Mouse (Mus musculus): ENCODE results near the gene Myo1e.

Gene Myo1e

GRCm38 (mm10) chr9:70223142-70223541 is 16.0 kb downstream of the Myo1e start:
- DNase-seq = no peak

GRCm38 (mm10) chr9:70224046-70224445 is 16.9 kb downstream of the Myo1e start:
- DNase-seq = no peak

DNA sequence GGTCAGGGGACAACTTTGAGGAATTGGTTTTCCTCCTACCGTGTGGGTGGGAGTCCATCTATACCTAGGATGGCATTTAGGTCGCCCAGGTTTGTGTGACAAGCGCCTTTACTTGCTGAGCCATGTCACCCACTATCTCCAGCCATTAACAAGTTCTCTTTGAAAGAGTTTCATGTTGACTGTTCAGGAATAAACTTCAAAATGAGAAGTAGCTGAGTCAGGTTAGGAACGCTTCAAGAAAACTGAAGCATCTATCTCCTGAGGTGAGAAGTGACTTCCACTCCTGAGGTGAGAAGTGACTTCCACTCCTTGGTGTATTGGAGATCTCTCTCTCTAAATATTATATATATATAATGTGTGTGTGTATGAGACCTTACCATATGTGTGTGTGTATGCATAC is 19.2 kb downstream of the Myo1e start:
- no peak for DNase-seq

DNA sequence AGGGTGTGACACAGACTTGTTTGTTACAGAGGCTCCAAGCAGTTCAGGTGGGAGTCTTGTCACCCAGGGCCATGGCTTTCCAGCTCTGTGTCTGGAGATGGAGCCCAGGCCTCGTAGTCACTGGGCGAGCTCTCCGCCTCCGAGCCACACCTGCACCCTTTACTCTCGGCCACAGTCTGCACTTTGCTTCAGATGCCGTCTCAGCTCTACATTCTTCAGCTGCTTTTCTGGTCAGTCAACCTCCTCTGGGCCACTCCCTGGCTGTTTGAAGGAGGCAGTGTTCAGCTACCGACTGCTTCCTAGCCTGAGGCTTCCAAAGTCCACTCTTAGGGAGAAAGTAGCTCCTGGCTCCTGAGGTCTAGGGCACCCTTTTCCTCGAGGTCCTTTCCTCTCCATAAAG is 22.7 kb downstream of the Myo1e start:
- DNase-seq = no peak

DNA sequence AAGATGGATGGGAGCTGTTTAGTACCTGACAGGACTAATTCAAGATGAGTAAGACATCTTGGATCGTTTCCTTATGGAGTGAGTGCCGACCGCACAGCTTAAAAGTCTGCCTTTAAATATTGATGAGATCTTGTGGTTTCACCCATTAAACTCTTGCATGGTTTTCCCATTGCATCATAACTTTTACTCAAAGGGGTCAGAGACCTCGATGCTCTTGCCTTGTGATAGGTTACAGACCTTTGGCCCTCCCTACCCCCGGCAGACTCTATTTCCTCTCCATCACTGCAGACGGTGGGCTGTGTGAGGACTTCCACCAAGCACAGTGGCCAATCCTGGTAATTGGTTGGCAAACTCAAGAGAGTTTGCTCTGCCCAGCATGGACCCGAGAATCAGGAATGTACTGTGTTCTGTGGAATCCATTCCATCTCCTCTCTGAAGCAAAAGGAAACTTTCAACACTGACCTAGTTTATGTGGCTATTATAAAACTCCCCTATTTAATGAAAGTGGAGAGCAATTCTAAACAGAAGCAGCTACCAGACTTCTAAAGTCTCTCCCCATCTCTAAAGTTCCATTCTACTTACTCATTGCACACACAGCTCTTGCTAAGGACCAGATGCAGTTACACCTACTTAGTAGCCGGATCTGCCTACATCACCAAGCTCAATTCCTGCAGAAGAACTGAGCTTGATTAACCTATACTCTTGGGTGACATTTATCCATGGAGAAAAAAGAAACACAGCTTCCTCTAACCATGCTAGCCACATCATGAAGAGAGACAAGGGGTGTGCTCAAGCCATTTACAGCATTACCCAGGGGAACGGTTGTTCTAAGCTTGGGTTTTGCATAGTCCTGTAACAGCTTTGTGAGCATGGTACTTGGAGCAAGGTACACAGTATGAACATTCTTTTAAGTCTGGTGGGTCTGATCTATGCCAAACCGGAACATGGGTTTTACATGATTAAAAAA is 25.2 kb downstream of the Myo1e start:
- DNase-seq = no peak

DNA sequence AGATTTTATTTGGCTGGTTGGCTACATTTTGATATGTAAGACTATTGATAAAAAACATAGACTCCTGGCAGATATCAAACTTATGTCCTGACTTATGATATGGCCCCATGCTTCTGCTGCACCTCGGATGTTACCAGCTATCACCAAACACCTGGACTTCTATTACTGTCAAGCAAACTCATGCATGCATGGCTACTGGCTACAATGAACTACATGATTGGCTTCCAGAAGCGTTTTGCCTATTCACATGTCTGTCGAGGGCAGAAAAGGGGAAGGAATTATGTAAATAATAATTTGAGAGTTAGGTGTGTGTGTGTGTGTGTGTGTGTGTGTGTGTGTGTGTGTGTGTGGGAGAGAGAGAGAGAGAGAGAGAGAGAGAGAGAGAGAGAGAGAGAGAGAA is 30.0 kb downstream of the Myo1e start:
- DNase-seq = no peak

DNA sequence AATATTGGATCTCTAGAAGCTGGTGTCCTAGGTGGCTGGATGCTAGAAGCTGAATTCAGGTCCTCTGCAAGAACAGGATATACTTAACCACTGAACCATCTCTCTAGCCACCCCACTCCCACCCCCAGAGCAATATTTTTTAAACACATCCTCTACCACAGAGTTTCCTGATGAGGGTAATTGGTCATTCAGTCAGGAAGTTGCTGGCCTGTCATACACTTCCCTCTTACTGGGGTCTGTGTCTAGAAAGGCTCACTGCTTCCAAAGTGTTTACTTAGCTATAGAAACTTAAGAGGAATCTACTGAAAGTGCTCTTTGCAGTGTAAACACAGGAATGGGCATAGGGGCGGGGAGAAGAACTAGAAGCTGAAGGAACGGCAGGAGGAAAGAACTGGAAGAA is 30.4 kb downstream of the Myo1e start:
- DNase-seq = no peak

GRCm38 (mm10) chr9:70238391-70238790 is 31.2 kb downstream of the Myo1e start:
- no peak for DNase-seq

- DNase-seq = no peak
Observed at GRCm38 (mm10) chr9:70239229-70239628, 32.1 kb downstream of the Myo1e start.

DNA sequence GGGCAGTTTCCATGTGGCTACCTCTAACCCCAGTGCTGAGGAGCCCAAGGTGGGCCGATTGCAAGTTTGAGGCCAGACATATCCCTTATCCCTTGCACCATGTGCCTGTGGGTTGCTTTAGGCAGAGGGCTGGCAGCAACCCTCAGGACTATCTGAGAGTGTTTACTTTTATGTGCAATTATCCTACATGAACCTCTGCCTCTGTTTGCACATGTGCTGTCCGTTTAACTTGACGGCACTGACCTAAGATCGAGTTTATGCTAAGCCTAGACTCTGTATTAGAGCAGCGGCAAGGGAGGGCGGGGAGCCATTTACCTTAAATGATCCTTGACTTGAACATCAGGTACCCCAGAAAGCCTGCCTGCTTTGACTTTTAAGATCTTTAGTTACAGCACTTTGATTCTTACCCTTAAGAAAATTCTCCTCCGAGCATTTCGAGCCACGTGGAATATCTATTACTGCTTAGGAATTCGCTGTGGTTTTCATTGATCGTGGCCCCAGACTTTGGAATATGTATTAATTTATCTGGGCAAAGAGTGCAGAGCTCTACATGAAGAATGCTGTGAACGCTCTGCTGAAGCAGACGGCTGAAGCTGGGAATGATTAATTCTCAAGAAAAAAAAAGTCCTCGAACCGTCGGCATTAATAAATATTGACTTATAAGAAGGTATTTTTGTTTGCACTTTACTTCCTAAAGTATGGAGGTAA is 33.7 kb downstream of the Myo1e start:
- DNase-seq = no peak

- no peak for DNase-seq
Observed at GRCm38 (mm10) chr9:70241411-70241961, 34.3 kb downstream of the Myo1e start.

GRCm38 (mm10) chr9:70242112-70242862 is 35.1 kb downstream of the Myo1e start:
- DNase-seq = no peak

DNA sequence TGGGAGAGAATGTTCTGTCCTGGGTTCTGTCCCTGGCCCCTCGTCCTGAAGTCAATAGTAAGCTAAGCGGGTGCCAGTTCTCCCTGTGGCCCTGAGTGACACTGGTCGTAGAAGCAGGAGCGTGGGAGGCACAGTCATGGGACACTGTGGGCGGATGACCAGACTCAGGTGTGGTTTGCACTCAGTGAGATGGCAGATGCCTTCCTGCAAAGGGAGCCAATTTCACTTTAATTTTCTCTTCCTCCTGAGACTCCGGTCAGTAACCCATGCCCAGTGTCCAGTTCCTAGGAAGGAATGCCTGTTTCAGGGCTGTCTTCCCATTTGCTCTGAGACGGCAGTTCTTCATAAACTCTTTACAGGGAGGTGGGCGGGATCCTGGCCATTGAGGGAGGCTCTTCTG is 36.1 kb downstream of the Myo1e start:
- DNase-seq = no peak

GRCm38 (mm10) chr9:70243708-70244107 is 36.6 kb downstream of the Myo1e start:
- no peak for DNase-seq

DNA sequence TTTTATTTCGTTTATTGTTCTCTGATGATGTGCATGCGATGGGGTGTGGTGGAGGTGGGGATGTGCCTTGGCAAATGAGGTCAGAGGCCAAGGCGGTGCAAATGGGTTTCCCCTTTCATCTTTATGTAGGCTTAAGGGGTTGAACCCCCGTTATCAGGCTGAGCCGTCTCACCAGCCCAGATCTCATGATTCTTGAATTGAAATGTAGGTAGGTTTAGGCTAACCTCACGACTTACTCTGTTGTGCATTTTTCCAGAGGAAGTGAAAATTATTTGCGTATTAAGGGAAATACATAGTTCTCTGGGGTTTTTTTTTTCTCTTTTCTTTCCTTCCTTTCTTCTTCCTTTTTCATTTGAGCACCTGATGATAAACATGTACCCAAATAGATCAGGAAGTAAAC is 37.0 kb downstream of the Myo1e start:
- DNase-seq = no peak

DNA sequence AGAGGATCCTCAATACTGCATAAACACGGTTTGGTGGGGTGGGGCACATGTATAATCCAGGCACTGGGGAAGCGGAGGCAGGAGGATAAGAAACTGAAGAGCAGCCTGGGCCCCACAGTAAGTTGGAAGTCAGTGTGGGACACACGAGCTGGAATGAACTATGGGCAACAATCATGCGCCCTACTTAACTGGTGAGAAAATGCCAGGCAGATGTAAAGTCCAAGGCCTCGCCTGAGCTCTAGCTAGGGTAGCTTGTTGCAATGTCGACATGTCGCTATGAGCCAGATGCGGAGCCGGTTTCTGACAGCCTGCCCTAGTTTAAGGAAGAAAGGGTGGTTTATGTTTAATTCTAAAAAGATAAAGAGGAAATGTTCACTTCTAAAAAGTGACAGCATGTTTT is 37.9 kb downstream of the Myo1e start:
- DNase-seq = no peak

- DNase-seq = no peak
Observed at GRCm38 (mm10) chr9:70246427-70246826, 39.3 kb downstream of the Myo1e start.

- no peak for DNase-seq
Observed at GRCm38 (mm10) chr9:70248046-70248445, 40.9 kb downstream of the Myo1e start.

- DNase-seq = no peak
Observed at GRCm38 (mm10) chr9:70248826-70249225, 41.7 kb downstream of the Myo1e start.

GRCm38 (mm10) chr9:70249881-70250681 is 42.9 kb downstream of the Myo1e start:
- DNase-seq = no peak

DNA sequence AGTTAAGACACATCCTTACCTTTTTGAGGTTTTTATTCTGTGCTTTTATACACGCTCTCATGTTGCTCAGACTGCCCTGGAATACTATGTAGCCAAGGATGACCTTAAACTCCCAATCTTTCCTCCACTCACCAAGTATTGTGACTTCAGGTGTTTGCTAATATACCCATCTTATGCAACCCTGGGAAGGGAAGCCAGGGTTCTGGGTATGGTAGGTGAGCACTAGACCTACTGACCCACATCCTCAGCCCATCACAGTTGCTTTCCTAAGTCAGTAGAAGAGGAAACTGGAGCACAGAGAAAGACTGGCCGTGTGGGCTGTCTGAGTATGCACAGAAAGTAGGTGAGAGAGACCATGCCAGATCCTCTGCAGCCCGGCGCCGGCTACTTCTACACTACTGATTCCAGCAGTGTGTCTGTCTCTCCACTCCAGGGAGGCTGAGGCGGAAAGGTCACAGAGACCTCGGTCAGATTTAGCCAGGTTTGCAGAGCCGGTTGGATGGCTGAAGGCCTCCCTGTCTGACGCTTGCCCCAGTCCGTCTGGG is 44.4 kb downstream of the Myo1e start:
- DNase-seq = no peak

DNA sequence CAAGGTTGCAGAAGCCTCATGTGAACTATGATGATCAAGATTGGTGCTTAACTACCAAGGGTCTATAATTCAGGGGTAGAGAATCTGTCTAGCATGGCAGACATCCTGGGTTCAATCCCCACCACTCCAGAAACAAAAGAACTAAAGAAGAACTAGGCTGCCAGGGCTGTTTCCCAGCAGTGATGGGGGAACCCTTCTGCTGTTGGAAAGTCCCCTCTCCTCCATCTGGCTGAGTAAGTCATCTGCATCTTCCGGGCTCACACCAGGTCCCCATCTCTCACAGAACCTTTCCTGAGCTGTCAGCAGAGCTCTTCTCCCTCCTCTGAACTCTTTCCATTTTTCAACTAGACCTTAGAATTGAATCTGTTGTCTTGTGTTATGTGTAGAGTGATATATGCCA is 45.9 kb downstream of the Myo1e start:
- DNase-seq = no peak

All from embryo, embryonic 11 days (tissue).